ENCODE assay signal across 8 mouse cellular contexts in genomic region chr4:126468285-126468901, GRCm38 (mm10). TPM values are rescaled to one million over a fixed set of nuclear protein-coding genes. Genes with fewer than 3 reads are reported as not detected.
DNase-seq lines count a peak whose midpoint lies in the region; ATAC-seq and TF ChIP-seq lines count a peak whose summit lies in the region.

Gene Ago1, minus strand, starts transcription at chr4:126468583.

- DNase-seq in MEL (ENCODE audit: low read depth, low spot score): peak; percentile 96
- DNase-seq in cerebellum, adult 2 months: peak; percentile 95 to 96
- DNase-seq in forelimb bud, embryonic 11.5 days (ENCODE audit: low read depth, low spot score): peak; percentile 92
- peak; percentile 86 for DNase-seq in layer of hippocampus, adult 9-10 months (ENCODE audit: low spot score)
- peak; percentile 93 for DNase-seq in ovary, postnatal 10 days (ENCODE audit: low spot score)
- DNase-seq in thymus, postnatal 10 days (ENCODE audit: low spot score in 2 of 2): peak; percentile 96 to 98

- ATAC-seq in hematopoietic stem cell, adult 5-6 weeks (replicated peaks in 1 of 2; ENCODE audit: insufficient read depth in 1 of 2, low FRiP score in 2 of 2, low TSS enrichment in 1 of 2, low read depth in 1 of 2, poor library complexity in 2 of 2, severe bottlenecking in 2 of 2): peak; percentile 83 to 86
- peak; percentile 85 for ATAC-seq in lung, embryonic 16.5 days (ENCODE audit: low read depth)

- peaks cover 0 to 11% of the 10 kb centered on the region in 2 experiments; a peak in 2 of 4 replicates for H3K36me3 ChIP-seq in MEL (ENCODE audit: control insufficient read depth in 1 of 2, insufficient read depth in 2 of 2, low read length in 2 of 2)
- no peaks in the 10 kb centered on the region for H3K36me3 ChIP-seq in lung, embryonic 16.5 days (ENCODE audit: control insufficient read depth, insufficient read depth, low read length)

- peak; percentile 67 to 74; a peak in 3 of 4 replicates for TF ChIP-seq POLR2A in MEL (IDR thresholded peaks at IDR 0.05; ENCODE audit: control insufficient read depth in 1 of 2, insufficient read depth in 1 of 2, low read depth in 1 of 2, low read length in 2 of 2, poor library complexity in 1 of 2)
- peak; percentile 73 for TF ChIP-seq POLR2A in cerebellum, adult 2 months (IDR thresholded peaks at IDR 0.05; ENCODE audit: borderline replicate concordance, insufficient read depth, low read length)

- H3K27me3 ChIP-seq in MEL (ENCODE audit: control insufficient read depth in 1 of 2, insufficient read depth in 2 of 2, low read length in 2 of 2): no peaks in the 10 kb centered on the region
- no peaks in the 10 kb centered on the region for H3K27me3 ChIP-seq in cerebellum, adult 2 months (ENCODE audit: control insufficient read depth, insufficient read depth, low read length)
- H3K27me3 ChIP-seq in lung, embryonic 16.5 days (ENCODE audit: control insufficient read depth, insufficient read depth, low read depth, low read length): no peaks in the 10 kb centered on the region

- peak within 1 kb of the TSS; percentile 69 to 93 for H3K4me3 ChIP-seq in MEL (ENCODE audit: control insufficient read depth in 1 of 2, insufficient read depth in 1 of 2, low read depth in 2 of 2, low read length in 2 of 2)
- peak within 1 kb of the TSS; percentile 96 for H3K4me3 ChIP-seq in cerebellum, adult 2 months (replicated peaks; ENCODE audit: insufficient read depth, low read depth, low read length)
- peak within 1 kb of the TSS; percentile 99 for H3K4me3 ChIP-seq in lung, embryonic 16.5 days (ENCODE audit: low read length)

- peak in 2 of 3 experiments; percentile 95 to 98; a peak in 5 of 6 replicates for TF ChIP-seq CTCF in MEL (IDR thresholded peaks at IDR 0.05 in 2 of 3, conservative IDR thresholded peaks at IDR 0.05 in 1 of 3; ENCODE audit: control insufficient read depth in 1 of 3, insufficient read depth in 1 of 3, low read depth in 2 of 3, low read length in 3 of 3, poor library complexity in 1 of 3, severe bottlenecking in 1 of 3)
- peak; percentile 77 for TF ChIP-seq CTCF in cerebellum, adult 2 months (IDR thresholded peaks at IDR 0.05; ENCODE audit: borderline replicate concordance, insufficient read depth, low read depth, low read length)

- H3K9me3 ChIP-seq in MEL (replicated peaks; ENCODE audit: insufficient read depth, low read length): no peaks in the 10 kb centered on the region
- no peaks in the 10 kb centered on the region for H3K9me3 ChIP-seq in lung, embryonic 16.5 days (ENCODE audit: control insufficient read depth, low read length)

- H3K79me2 ChIP-seq in MEL (ENCODE audit: control insufficient read depth, insufficient read depth, low read length, poor library complexity): peaks cover 11% of the 10 kb centered on the region

- peak; percentile 12; the same call in 1 of the 2 replicates for TF ChIP-seq RAD21 in MEL (IDR thresholded peaks at IDR 0.05; ENCODE audit: low read depth, low read length)

- peaks cover 0 to 23% of the 10 kb centered on the region in 2 experiments for H3K4me1 ChIP-seq in MEL (ENCODE audit: control insufficient read depth in 1 of 2, insufficient read depth in 2 of 2, low read length in 2 of 2)
- no peaks in the 10 kb centered on the region for H3K4me1 ChIP-seq in cerebellum, adult 2 months (ENCODE audit: control insufficient read depth, insufficient read depth, low read length)
- peaks cover 30% of the 10 kb centered on the region for H3K4me1 ChIP-seq in lung, embryonic 16.5 days (replicated peaks; ENCODE audit: control insufficient read depth, insufficient read depth, low read length)

- peak within 1 kb of the TSS; percentile 83 for H3K9ac ChIP-seq in MEL (ENCODE audit: control insufficient read depth, low read depth, low read length, poor library complexity, severe bottlenecking)
- H3K9ac ChIP-seq in lung, embryonic 16.5 days (ENCODE audit: low read length): peak within 1 kb of the TSS; percentile 95

- WGBS in cerebellum, adult 2 months: under 1% methylated on average over 55 of the region's 55 CpGs
- WGBS in lung, embryonic 16.5 days: under 1% methylated on average over 55 of the region's 55 CpGs

- H3K27ac ChIP-seq in MEL (ENCODE audit: control insufficient read depth, low read depth, low read length): peak within 1 kb of the TSS; percentile 85
- H3K27ac ChIP-seq in cerebellum, adult 2 months (ENCODE audit: insufficient read depth, low read length): peak within 1 kb of the TSS; percentile 92
- H3K27ac ChIP-seq in lung, embryonic 16.5 days (ENCODE audit: low read length): peak within 1 kb of the TSS; percentile 93

- TF ChIP-seq EP300 in MEL (IDR thresholded peaks at IDR 0.05; ENCODE audit: low read depth in 1 of 2, low read length in 2 of 2): no peak; a peak in 1 of 4 replicates

- peak within 1 kb of the TSS; percentile 77 for H3K4me2 ChIP-seq in lung, embryonic 16.5 days (ENCODE audit: low read depth, low read length)

TF ChIP-seq in MEL, 35 proteins besides CTCF, POLR2A, EP300 and RAD21:
- TF ChIP-seq TCF12 (IDR thresholded peaks at IDR 0.05; ENCODE audit: low read depth, low read length): peak; percentile 41; the same call in 1 of the 2 replicates
- no peak for TF ChIP-seq GATA1 (IDR thresholded peaks at IDR 0.05; ENCODE audit: low read depth, low read length)
- peak; percentile 98 for TF ChIP-seq MAZ (IDR thresholded peaks at IDR 0.05; ENCODE audit: low read depth, low read length)
- peak; percentile 69; the same call in 1 of the 2 replicates for TF ChIP-seq HCFC1 (IDR thresholded peaks at IDR 0.05; ENCODE audit: low read depth, low read length)
- TF ChIP-seq CHD2 (IDR thresholded peaks at IDR 0.05; ENCODE audit: low read length): no peak
- no peak for TF ChIP-seq CHD1 (IDR thresholded peaks at IDR 0.05; ENCODE audit: low read depth, low read length)
- no peak for TF ChIP-seq KAT2A (conservative IDR thresholded peaks at IDR 0.05; ENCODE audit: low read depth, low read length)
- TF ChIP-seq USF2 (IDR thresholded peaks at IDR 0.05; ENCODE audit: borderline replicate concordance in 1 of 2, insufficient read depth in 1 of 2, low read depth in 1 of 2, low read length in 2 of 2): no peak
- no peak for TF ChIP-seq E2F4 (IDR thresholded peaks at IDR 0.05; ENCODE audit: borderline replicate concordance, low read depth, low read length)
- TF ChIP-seq SIN3A (IDR thresholded peaks at IDR 0.05; ENCODE audit: low read length): peak; percentile 75
- no peak for TF ChIP-seq POLR2AphosphoS5 (IDR thresholded peaks at IDR 0.05; ENCODE audit: borderline replicate concordance, low read depth, low read length)
- TF ChIP-seq ZC3H11A (IDR thresholded peaks at IDR 0.05; ENCODE audit: low read depth, low read length): no peak
- peak; percentile 4; the same call in 1 of the 2 replicates for TF ChIP-seq ZMIZ1 (IDR thresholded peaks at IDR 0.05; ENCODE audit: low read depth, low read length)
- TF ChIP-seq ELF1 (IDR thresholded peaks at IDR 0.05; ENCODE audit: low read depth, low read length): 0 out of 2 replicates have a peak, but pooled peaks have one; percentile 26
- 0 out of 2 replicates have a peak, but pooled peaks have one; percentile 55 for TF ChIP-seq UBTF (IDR thresholded peaks at IDR 0.05; ENCODE audit: borderline replicate concordance, insufficient read depth, low read depth, low read length)
- TF ChIP-seq SMC3 (IDR thresholded peaks at IDR 0.05; ENCODE audit: low read depth, low read length): peak; percentile 48
- peak; percentile 56 for TF ChIP-seq NELFE (IDR thresholded peaks at IDR 0.05; ENCODE audit: low read depth, low read length)
- no peak for TF ChIP-seq TAL1 (IDR thresholded peaks at IDR 0.05; ENCODE audit: low read length)
- TF ChIP-seq GABPA (IDR thresholded peaks at IDR 0.05; ENCODE audit: low read depth, low read length): no peak
- peak; percentile 92 for TF ChIP-seq NRF1 (IDR thresholded peaks at IDR 0.05; ENCODE audit: insufficient read depth, low read depth, low read length, poor library complexity, severe bottlenecking)
- TF ChIP-seq MXI1 (IDR thresholded peaks at IDR 0.05; ENCODE audit: low read depth, low read length): peak; percentile 59; the same call in 1 of the 2 replicates

RNA-seq across cellular contexts. Expression of gene Ago1, which starts in this region (rescaled TPM):
- 5.4 and 6.0 TPM in 2 replicates for total RNA-seq in MEL (2012; rRNA removed)
- polyA plus RNA-seq in MEL (2012; ENCODE audit: insufficient read depth in 1 of 2, insufficient read length in 2 of 2, low read depth in 1 of 2, low replicate concordance in 2 of 2, missing spikeins in 1 of 2): 100 to 1,000 TPM in 1 of 2 experiments, 10 to 100 TPM in 1; 15.4 to 312 TPM
- polyA plus RNA-seq in cerebellum, adult 2 months (2012; rRNA removed): 37.0 and 38.1 TPM in 2 replicates
- total RNA-seq in hematopoietic stem cell, adult 5-6 weeks (2017): 42.6 and 43.5 TPM in 2 replicates
- polyA plus RNA-seq in lung, embryonic 16.5 days (2015; fragmentation: Nextera tagmentation; extraction: Ambion mirVana): 6.3 and 6.4 TPM in 2 replicates

Comparison
In these comparisons a context has a peak if more than half of its experiments do, and no peak if none do; other contexts are left out.
1. Peak in every context shown above with its lines: DNase-seq, ATAC-seq, H3K4me3 ChIP-seq and H3K27ac ChIP-seq.